Comparison of ENCODE assay signal across 8 mouse cellular contexts in genomic region chr10:98914810-98915241, GRCm38 (mm10). TPM values are rescaled to one million over a fixed set of nuclear protein-coding genes. Genes with fewer than 3 reads are reported as not detected.
A peak's percentile ranks its signal among the peaks of the same experiment; 100 is the strongest.
DNase-seq lines count a peak whose midpoint lies in the region; ATAC-seq and TF ChIP-seq lines count a peak whose summit lies in the region.

No protein-coding gene starts in this region.

- WGBS in forebrain, embryonic 11.5 days = 1% methylated on average over 18 of the region's 62 CpGs
- 0% methylated on average over 28 of the region's 62 CpGs for WGBS in heart, embryonic 16.5 days
- WGBS in liver, embryonic 15.5 days (ENCODE audit: insufficient replicate concordance) = under 1% methylated on average over 62 of the region's 62 CpGs
- WGBS in neural tube, embryonic 12.5 days = under 1% methylated on average over 59 of the region's 62 CpGs
- 0% methylated on average over 48 of the region's 62 CpGs for WGBS in stomach, embryonic 16.5 days

- no peaks in the 10 kb centered on the region for H3K27me3 ChIP-seq in G1E (ENCODE audit: insufficient read depth, low read length)
- no peaks in the 10 kb centered on the region for H3K27me3 ChIP-seq in forebrain, embryonic 11.5 days (ENCODE audit: control insufficient read depth, insufficient read depth, low read length)
- H3K27me3 ChIP-seq in heart, embryonic 16.5 days (ENCODE audit: control insufficient read depth, insufficient read depth, low read length) = no peaks in the 10 kb centered on the region
- H3K27me3 ChIP-seq in liver, embryonic 15.5 days = no peaks in the 10 kb centered on the region
- no peaks in the 10 kb centered on the region for H3K27me3 ChIP-seq in neural tube, embryonic 12.5 days (replicated peaks)
- H3K27me3 ChIP-seq in stomach, embryonic 16.5 days (ENCODE audit: control insufficient read depth, insufficient read depth, low read length) = no peaks in the 10 kb centered on the region

- peak overlapping the region; percentile 98 for H3K4me2 ChIP-seq in forebrain, embryonic 11.5 days (ENCODE audit: low read depth, low read length, severe bottlenecking)
- H3K4me2 ChIP-seq in heart, embryonic 16.5 days (ENCODE audit: low read depth, low read length) = peak overlapping the region; percentile 93
- peak overlapping the region; percentile 97 for H3K4me2 ChIP-seq in liver, embryonic 15.5 days
- peak overlapping the region; percentile 96 for H3K4me2 ChIP-seq in neural tube, embryonic 12.5 days (replicated peaks)
- peak overlapping the region; percentile 89 for H3K4me2 ChIP-seq in stomach, embryonic 16.5 days (ENCODE audit: low read depth, low read length)

- peak overlapping the region; percentile 100 for H3K4me3 ChIP-seq in G1E (ENCODE audit: low read depth, low read length)
- peak overlapping the region; percentile 94 for H3K4me3 ChIP-seq in forebrain, embryonic 11.5 days (ENCODE audit: low read depth, low read length)
- peak overlapping the region; percentile 97 for H3K4me3 ChIP-seq in heart, embryonic 16.5 days (ENCODE audit: low read length)
- H3K4me3 ChIP-seq in liver, embryonic 15.5 days (replicated peaks) = peak overlapping the region; percentile 99
- peak overlapping the region; percentile 97 for H3K4me3 ChIP-seq in neural tube, embryonic 12.5 days
- peak overlapping the region; percentile 96 for H3K4me3 ChIP-seq in stomach, embryonic 16.5 days (replicated peaks; ENCODE audit: low read length)

- peak; percentile 72 for DNase-seq in G1E (ENCODE audit: low spot score)
- DNase-seq in c-Kit-positive CD71-positive TER-119-positive erythroid progenitor cells, embryonic 14.5 days (ENCODE audit: low spot score) = peak; percentile 68
- DNase-seq in forebrain, embryonic 11.5 days (ENCODE audit: low spot score) = peak; percentile 90
- DNase-seq in kidney, postnatal 25 days = peak; percentile 84 to 95

- ATAC-seq in G1E (ENCODE audit: extremely low read depth, insufficient number of reproducible peaks, low FRiP score, poor library complexity, severe bottlenecking) = peak; percentile 18; the same call in 1 of the 2 replicates
- ATAC-seq in forebrain, embryonic 11.5 days (replicated peaks; ENCODE audit: low FRiP score) = peak; percentile 81
- peak; percentile 78 for ATAC-seq in heart, embryonic 16.5 days (replicated peaks; ENCODE audit: extremely low read depth, insufficient read depth, low FRiP score)
- peak; percentile 84 for ATAC-seq in liver, embryonic 15.5 days (ENCODE audit: insufficient read depth)
- peak; percentile 82 for ATAC-seq in neural tube, embryonic 12.5 days (ENCODE audit: low FRiP score, low read depth)
- peak; percentile 86 for ATAC-seq in stomach, embryonic 16.5 days (ENCODE audit: insufficient read depth, low FRiP score)

- peaks cover 32% of the 10 kb centered on the region for H3K4me1 ChIP-seq in G1E (ENCODE audit: insufficient read depth, low read depth, low read length)
- peaks cover 4% of the 10 kb centered on the region; the same call in 1 of the 2 replicates for H3K4me1 ChIP-seq in forebrain, embryonic 11.5 days (replicated peaks; ENCODE audit: control insufficient read depth, insufficient read depth, low read length)
- peaks cover 15% of the 10 kb centered on the region for H3K4me1 ChIP-seq in heart, embryonic 16.5 days (ENCODE audit: control insufficient read depth, insufficient read depth, low read length)
- H3K4me1 ChIP-seq in liver, embryonic 15.5 days (replicated peaks) = peaks cover 29% of the 10 kb centered on the region
- 0 out of 2 replicates have a peak, but pooled peaks cover 3% of the 10 kb centered on the region for H3K4me1 ChIP-seq in neural tube, embryonic 12.5 days
- peaks cover 7% of the 10 kb centered on the region; the same call in 1 of the 2 replicates for H3K4me1 ChIP-seq in stomach, embryonic 16.5 days (ENCODE audit: control insufficient read depth, insufficient read depth, low read length)

- H3K36me3 ChIP-seq in G1E (replicated peaks) = no peaks in the 10 kb centered on the region
- no peaks in the 10 kb centered on the region for H3K36me3 ChIP-seq in forebrain, embryonic 11.5 days (ENCODE audit: control insufficient read depth, insufficient read depth, low read length)
- no peaks in the 10 kb centered on the region for H3K36me3 ChIP-seq in heart, embryonic 16.5 days (ENCODE audit: control insufficient read depth, insufficient read depth)
- H3K36me3 ChIP-seq in liver, embryonic 15.5 days (replicated peaks) = no peaks in the 10 kb centered on the region
- no peaks in the 10 kb centered on the region for H3K36me3 ChIP-seq in neural tube, embryonic 12.5 days
- H3K36me3 ChIP-seq in stomach, embryonic 16.5 days (ENCODE audit: control insufficient read depth, insufficient read depth, low read length) = no peaks in the 10 kb centered on the region

- peak overlapping the region; percentile 87 for H3K9ac ChIP-seq in forebrain, embryonic 11.5 days (ENCODE audit: low read length)
- H3K9ac ChIP-seq in heart, embryonic 16.5 days (ENCODE audit: low read length) = peak overlapping the region; percentile 99
- H3K9ac ChIP-seq in liver, embryonic 15.5 days = peak overlapping the region; percentile 97
- H3K9ac ChIP-seq in neural tube, embryonic 12.5 days = peak overlapping the region; percentile 96
- peak overlapping the region; percentile 96 for H3K9ac ChIP-seq in stomach, embryonic 16.5 days (ENCODE audit: low read length)

- peak overlapping the region; percentile 97 for H3K27ac ChIP-seq in forebrain, embryonic 11.5 days (ENCODE audit: low read depth, low read length)
- H3K27ac ChIP-seq in heart, embryonic 16.5 days (ENCODE audit: low read length) = peak overlapping the region; percentile 100
- H3K27ac ChIP-seq in liver, embryonic 15.5 days (replicated peaks) = peak overlapping the region; percentile 98
- peak overlapping the region; percentile 98 for H3K27ac ChIP-seq in neural tube, embryonic 12.5 days
- peak overlapping the region; percentile 100 for H3K27ac ChIP-seq in stomach, embryonic 16.5 days (ENCODE audit: low read length)

- TF ChIP-seq CTCF in G1E (IDR thresholded peaks at IDR 0.05; ENCODE audit: low read depth, low read length) = no peak

- H3K9me3 ChIP-seq in G1E (replicated peaks) = no peaks in the 10 kb centered on the region
- no peaks in the 10 kb centered on the region for H3K9me3 ChIP-seq in forebrain, embryonic 11.5 days (ENCODE audit: control insufficient read depth, low read length)
- no peaks in the 10 kb centered on the region for H3K9me3 ChIP-seq in heart, embryonic 16.5 days (replicated peaks; ENCODE audit: control insufficient read depth, low read length)
- no peaks in the 10 kb centered on the region for H3K9me3 ChIP-seq in liver, embryonic 15.5 days (replicated peaks)
- H3K9me3 ChIP-seq in neural tube, embryonic 12.5 days = no peaks in the 10 kb centered on the region
- H3K9me3 ChIP-seq in stomach, embryonic 16.5 days (replicated peaks; ENCODE audit: control insufficient read depth, low read length) = no peaks in the 10 kb centered on the region

RNA-seq across cellular contexts. Expression of gene Atp2b1, which starts 0.6 kb away (rescaled TPM):
- 118 and 160 TPM in 2 replicates for total RNA-seq in G1E (2014; fragmentation: Nextera tagmentation)
- 55.4 and 65.1 TPM in 2 replicates for total RNA-seq in G1E (2017)
- 18.1 and 18.5 TPM in 2 replicates for polyA plus RNA-seq in G1E (2012)
- 81.8 and 83.3 TPM in 2 replicates for polyA plus RNA-seq in forebrain, embryonic 11.5 days (2014; fragmentation: Nextera tagmentation; extraction: Ambion mirVana)
- 88.5 and 93.9 TPM in 2 replicates for polyA plus RNA-seq in heart, embryonic 16.5 days (2015; fragmentation: Nextera tagmentation; extraction: Ambion mirVana)
- 30.9 and 33.3 TPM in 2 replicates for polyA plus RNA-seq in liver, embryonic 15.5 days (2015; fragmentation: Nextera tagmentation; extraction: Ambion mirVana)
- polyA plus RNA-seq in neural tube, embryonic 12.5 days (2016; fragmentation: Nextera tagmentation; extraction: Ambion mirVana) = 194 and 225 TPM in 2 replicates
- 119 and 122 TPM in 2 replicates for polyA plus RNA-seq in stomach, embryonic 16.5 days (2015; fragmentation: Nextera tagmentation; extraction: Ambion mirVana)

Comparison
In these comparisons a context has a peak if more than half of its experiments do, and no peak if none do; other contexts are left out.
1. Peak in every context shown above with its lines: DNase-seq, ATAC-seq, H3K4me3 ChIP-seq and H3K27ac ChIP-seq.
2. ATAC-seq: peak in every context shown above with its lines; median percentile 86 in stomach, embryonic 16.5 days; 84 in liver, embryonic 15.5 days; 82 in neural tube, embryonic 12.5 days; 81 in forebrain, embryonic 11.5 days; 78 in heart, embryonic 16.5 days; 18 in G1E.